Mouse (Mus musculus) hindbrain, embryonic 14.5 days (tissue): ENCODE results near the gene Cd164l2. TPM values are rescaled to one million over a fixed set of nuclear protein-coding genes. Genes with fewer than 3 reads are reported as not detected.
A peak's percentile ranks its signal among the peaks of the same experiment; 100 is the strongest.

Source experiments
- ATAC-seq: fragments of 200-750 bp; cut with Nextera tagmentation; 2 replicates; pipeline ENCODE4 v1.8.0; 2017; ENCODE audit warnings: moderate number of reproducible peaks, mild to moderate bottlenecking, moderate TSS enrichment, moderate library complexity; ENCODE audit not compliant: low FRiP score
- DNase-seq: peaks from one replicate; pipeline ENCODE4 v3.0.0-alpha.2; 2015; ENCODE audit warnings: low spot score
- H3K27ac ChIP-seq: fragments of 300-500 bp; sonication (generic); 2 replicates; pipeline ENCODE4 v1.5.1; 2014; ENCODE audit warnings: mild to moderate bottlenecking, moderate library complexity
- H3K27me3 ChIP-seq: fragments of 300-500 bp; sonication (generic); 2 replicates; pipeline ENCODE4 v1.6.1; 2014; ENCODE audit warnings: mild to moderate bottlenecking, low read length, mixed read lengths; ENCODE audit not compliant: control insufficient read depth, insufficient read depth
- H3K36me3 ChIP-seq: fragments of 300-500 bp; sonication (generic); replicated peaks from 2 replicates; pipeline ENCODE4 v1.6.1; 2014; ENCODE audit not compliant: control insufficient read depth, insufficient read depth
- H3K4me1 ChIP-seq: fragments of 300-500 bp; sonication (generic); replicated peaks from 2 replicates; pipeline ENCODE4 v1.6.1; 2014; ENCODE audit warnings: antibody characterized with exemption, low read length, mixed read lengths; ENCODE audit not compliant: control insufficient read depth, insufficient read depth
- H3K4me2 ChIP-seq: fragments of 300-500 bp; sonication (generic); replicated peaks from 2 replicates; pipeline ENCODE4 v1.6.1; 2014; ENCODE audit warnings: mild to moderate bottlenecking, moderate library complexity
- H3K4me3 ChIP-seq: fragments of 300-500 bp; sonication (generic); replicated peaks from 2 replicates; pipeline ENCODE4 v1.5.1; 2014; ENCODE audit warnings: mild to moderate bottlenecking, low read length
- H3K9ac ChIP-seq: fragments of 300-500 bp; sonication (generic); 2 replicates; pipeline ENCODE4 v1.6.1; 2014
- H3K9me3 ChIP-seq: fragments of 300-500 bp; sonication (generic); 2 replicates; pipeline ENCODE4 v1.6.1; 2016; ENCODE audit warnings: low read length; ENCODE audit not compliant: control insufficient read depth
- WGBS: fragments of 180-500 bp; shearing (Covaris S2); extraction: QIAGEN DNeasy Blood & Tissue Kit; methylation state at CpG from one replicate; pipeline ENCODE4 v1.1.7; 2014; 5-methylcytosine and 5-hydroxymethylcytosine counted together
- polyA plus RNA-seq: library from polyadenylated mRNA; unstranded; fragments of >200 nt; fragmentation: Nextera tagmentation; extraction: Ambion mirVana; gene quantifications from 2 replicates; pipeline ENCODE4 v1.2.1, GENCODE M21; 2014

Cd164l2 gene
- polyA plus RNA-seq, 1 experiment from 2014 or later: 2.2 TPM

GRCm38 (mm10) chr4:133212562-133213267, 784 bp downstream of the Cd164l2 start:
- peaks cover 33% of the 10 kb centered on the region for H3K27me3 ChIP-seq
- H3K4me2 ChIP-seq: peak overlapping the region; percentile 99
- DNase-seq (peak; percentile 77), ATAC-seq (peak; percentile 75)
- no peak overlapping the region for H3K27ac ChIP-seq
- H3K36me3 ChIP-seq: no peaks in the 10 kb centered on the region
- H3K9me3 ChIP-seq: no peaks in the 10 kb centered on the region
- 1% methylated on average over 44 of the region's 44 CpGs for WGBS
- peaks cover 11% of the 10 kb centered on the region; the same call in 1 of the 2 replicates for H3K4me1 ChIP-seq
- H3K9ac ChIP-seq: peak overlapping the region; percentile 71
- H3K4me3 ChIP-seq: peak overlapping the region; percentile 71

- ATAC-seq (no peak; the same call in 1 of the 2 replicates), DNase-seq (peak; percentile 59)
- peaks cover 33% of the 10 kb centered on the region for H3K27me3 ChIP-seq
- H3K4me1 ChIP-seq: peaks cover 11% of the 10 kb centered on the region; the same call in 1 of the 2 replicates
- H3K9me3 ChIP-seq: no peaks in the 10 kb centered on the region
- H3K27ac ChIP-seq: no peak overlapping the region
- peak overlapping the region; percentile 99 for H3K4me2 ChIP-seq
- H3K9ac ChIP-seq: peak overlapping the region; percentile 71; the same call in 1 of the 2 replicates
- no peaks in the 10 kb centered on the region for H3K36me3 ChIP-seq
- 2% methylated on average over 7 of the region's 9 CpGs for WGBS
- peak overlapping the region; percentile 71 for H3K4me3 ChIP-seq
Observed at GRCm38 (mm10) chr4:133213268-133213590, 1.3 kb downstream of the Cd164l2 start.

GRCm38 (mm10) chr4:133213661-133214060, 1.7 kb downstream of the Cd164l2 start:
- no peaks in the 10 kb centered on the region for H3K9me3 ChIP-seq
- H3K27ac ChIP-seq: no peak overlapping the region
- 12% methylated on average over 10 of the region's 10 CpGs for WGBS
- peaks cover 30% of the 10 kb centered on the region; the same call in 1 of the 2 replicates for H3K27me3 ChIP-seq
- no peak overlapping the region for H3K9ac ChIP-seq
- H3K4me3 ChIP-seq: peak overlapping the region; percentile 71; the same call in 1 of the 2 replicates
- peak overlapping the region; percentile 99 for H3K4me2 ChIP-seq
- H3K36me3 ChIP-seq: no peaks in the 10 kb centered on the region
- peaks cover 11% of the 10 kb centered on the region; the same call in 1 of the 2 replicates for H3K4me1 ChIP-seq
- ATAC-seq: no peak
- DNase-seq: no peak

GRCm38 (mm10) chr4:133217641-133218040, 5.7 kb downstream of the Cd164l2 start:
- Histone ChIP-seq H3K4me2 (no peak overlapping the region), H3K27ac (no peak overlapping the region), H3K9ac (no peak overlapping the region), H3K9me3 (no peaks in the 10 kb centered on the region), H3K27me3 (peaks cover 37% of the 10 kb centered on the region), H3K4me3 (no peak overlapping the region), H3K4me1 (peaks cover 10% of the 10 kb centered on the region; the same call in 1 of the 2 replicates), H3K36me3 (no peaks in the 10 kb centered on the region)
- DNase-seq (peak; percentile 82), ATAC-seq (no peak)
- under 1% methylated on average over 5 of the region's 5 CpGs for WGBS

GRCm38 (mm10) chr4:133218745-133219144, 6.8 kb downstream of the Cd164l2 start:
- H3K27ac ChIP-seq: no peak overlapping the region
- 0 out of 2 replicates have a peak, but pooled peaks cover 2% of the 10 kb centered on the region for H3K4me1 ChIP-seq
- DNase-seq (no peak), ATAC-seq (no peak)
- no peaks in the 10 kb centered on the region for H3K36me3 ChIP-seq
- WGBS: 94% methylated on average over 3 of the region's 3 CpGs
- no peak overlapping the region for H3K4me3 ChIP-seq
- no peak overlapping the region for H3K4me2 ChIP-seq
- no peak overlapping the region for H3K9ac ChIP-seq
- H3K27me3 ChIP-seq: peaks cover 30% of the 10 kb centered on the region
- no peaks in the 10 kb centered on the region for H3K9me3 ChIP-seq

GRCm38 (mm10) chr4:133220656-133221055, 8.7 kb downstream of the Cd164l2 start:
- H3K27me3 ChIP-seq: peaks cover 26% of the 10 kb centered on the region
- H3K27ac ChIP-seq: no peak overlapping the region
- no peaks in the 10 kb centered on the region for H3K9me3 ChIP-seq
- H3K4me1 ChIP-seq: 0 out of 2 replicates have a peak, but pooled peaks cover 5% of the 10 kb centered on the region
- H3K4me2 ChIP-seq: peak overlapping the region; percentile 48
- WGBS: 2% methylated on average over 25 of the region's 25 CpGs
- no peaks in the 10 kb centered on the region for H3K36me3 ChIP-seq
- ATAC-seq: no peak
- H3K4me3 ChIP-seq: peak overlapping the region; percentile 21
- DNase-seq: no peak
- peak overlapping the region; percentile 37 for H3K9ac ChIP-seq

GRCm38 (mm10) chr4:133221701-133222100, 9.8 kb downstream of the Cd164l2 start:
- H3K36me3 ChIP-seq: no peaks in the 10 kb centered on the region
- H3K27ac ChIP-seq: no peak overlapping the region
- H3K9me3 ChIP-seq: no peaks in the 10 kb centered on the region
- no peak overlapping the region for H3K4me3 ChIP-seq
- 85% methylated on average over 8 of the region's 8 CpGs for WGBS
- 0 out of 2 replicates have a peak, but pooled peaks cover 5% of the 10 kb centered on the region for H3K4me1 ChIP-seq
- ATAC-seq (no peak), DNase-seq (no peak)
- no peak overlapping the region for H3K9ac ChIP-seq
- peaks cover 26% of the 10 kb centered on the region for H3K27me3 ChIP-seq
- H3K4me2 ChIP-seq: no peak overlapping the region

- WGBS: 53% methylated on average over 5 of the region's 5 CpGs
- H3K27ac ChIP-seq: no peak overlapping the region; the same call in 1 of the 2 replicates
- peaks cover 26% of the 10 kb centered on the region for H3K27me3 ChIP-seq
- H3K4me3 ChIP-seq: no peak overlapping the region
- H3K4me1 ChIP-seq: 0 out of 2 replicates have a peak, but pooled peaks cover 5% of the 10 kb centered on the region
- no peak overlapping the region for H3K4me2 ChIP-seq
- DNase-seq (no peak), ATAC-seq (no peak)
- H3K36me3 ChIP-seq: no peaks in the 10 kb centered on the region
- H3K9me3 ChIP-seq: no peaks in the 10 kb centered on the region
- no peak overlapping the region for H3K9ac ChIP-seq
Observed at GRCm38 (mm10) chr4:133223875-133224274, 11.9 kb downstream of the Cd164l2 start.

GRCm38 (mm10) chr4:133226073-133226472, 14.1 kb downstream of the Cd164l2 start:
- 67% methylated on average over 10 of the region's 10 CpGs for WGBS
- Histone ChIP-seq H3K36me3 (no peaks in the 10 kb centered on the region), H3K4me3 (no peak overlapping the region), H3K9ac (no peak overlapping the region), H3K4me2 (no peak overlapping the region), H3K9me3 (no peaks in the 10 kb centered on the region), H3K27me3 (peaks cover 10% of the 10 kb centered on the region), H3K27ac (no peak overlapping the region), H3K4me1 (0 out of 2 replicates have a peak, but pooled peaks cover 5% of the 10 kb centered on the region)
- DNase-seq: no peak
- ATAC-seq: no peak
